Mouse (Mus musculus) lung, embryonic 14.5 days (tissue): ENCODE results near the gene Stk38. TPM values are rescaled to one million over a fixed set of nuclear protein-coding genes. Genes with fewer than 3 reads are reported as not detected.
"Not testable (repeated sequence)": the region's sequence is repeated elsewhere in the genome, so short reads cannot be mapped to it uniquely, and the experiment has no call there.

Source experiments
- ATAC-seq: fragments of 200-750 bp; cut with Nextera tagmentation; 2 replicates; pipeline ENCODE4 v1.8.0; 2017; ENCODE audit warnings: mild to moderate bottlenecking, moderate TSS enrichment, moderate library complexity; ENCODE audit not compliant: insufficient read depth
- DNase-seq: peaks from one replicate; pipeline ENCODE4 v3.0.0-alpha.2; 2015
- H3K27ac ChIP-seq: fragments of 300-500 bp; sonication (generic); 2 replicates; pipeline ENCODE4 v1.5.1; 2014; ENCODE audit warnings: low read depth, mild to moderate bottlenecking, moderate library complexity
- H3K27me3 ChIP-seq: fragments of 300-500 bp; sonication (generic); 2 replicates; pipeline ENCODE4 v1.6.1; 2014; ENCODE audit warnings: low read length, control low read depth; ENCODE audit not compliant: insufficient read depth
- H3K36me3 ChIP-seq: fragments of 300-500 bp; sonication (generic); 2 replicates; pipeline ENCODE4 v1.6.1; 2014; ENCODE audit warnings: control low read depth; ENCODE audit not compliant: insufficient read depth
- H3K4me1 ChIP-seq: fragments of 300-500 bp; sonication (generic); 2 replicates; pipeline ENCODE4 v1.6.1; 2014; ENCODE audit warnings: antibody characterized with exemption, control low read depth; ENCODE audit not compliant: insufficient read depth
- H3K4me2 ChIP-seq: fragments of 300-500 bp; sonication (generic); 2 replicates; pipeline ENCODE4 v1.6.1; 2014; ENCODE audit warnings: mild to moderate bottlenecking
- H3K4me3 ChIP-seq: fragments of 300-500 bp; sonication (generic); 2 replicates; pipeline ENCODE4 v1.5.1; 2014; ENCODE audit warnings: low read depth, low read length
- H3K9ac ChIP-seq: fragments of 300-500 bp; sonication (generic); 2 replicates; pipeline ENCODE4 v1.6.1; 2014
- H3K9me3 ChIP-seq: fragments of 300-500 bp; sonication (generic); 2 replicates; pipeline ENCODE4 v1.6.1; 2016; ENCODE audit warnings: low read depth, low read length, control low read depth
- CTCF ChIP-seq: IDR thresholded peaks from 2 replicates; pipeline ENCODE4 v1.5.1; 2016; ENCODE audit warnings: antibody characterized with exemption, low read depth
- WGBS: fragments of 180-500 bp; shearing (Covaris S2); extraction: QIAGEN DNeasy Blood & Tissue Kit; methylation state at CpG from one replicate; pipeline ENCODE4 v1.1.7; 2014; 5-methylcytosine and 5-hydroxymethylcytosine counted together
- polyA plus RNA-seq: library from polyadenylated mRNA; unstranded; fragments of >200 nt; fragmentation: Nextera tagmentation; extraction: Ambion mirVana; gene quantifications from 2 replicates; pipeline ENCODE4 v1.2.1, GENCODE M21; 2014

The Stk38 gene
- polyA plus RNA-seq, 1 experiment from 2014 or later = 104 TPM

DNA sequence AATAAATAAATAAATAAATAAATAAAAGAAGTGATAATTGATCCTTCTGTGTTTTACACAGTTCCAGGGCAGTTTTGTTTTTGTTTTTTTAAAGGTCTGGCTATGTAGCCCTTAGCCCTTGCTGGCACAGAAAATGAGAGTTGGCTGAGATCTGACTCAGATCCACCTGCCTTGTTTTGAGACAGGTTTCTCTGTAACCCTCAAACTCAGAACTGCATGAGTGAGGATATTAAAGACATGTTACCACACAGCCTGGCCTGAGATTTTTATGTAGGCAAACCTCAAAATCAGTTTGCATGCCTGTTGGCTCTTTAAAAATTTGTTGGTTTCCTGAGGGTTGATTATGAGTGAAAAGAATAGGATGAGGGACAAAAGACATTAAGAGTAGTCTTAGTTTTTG, 27.7 kb upstream of the Stk38 start:
- H3K27ac ChIP-seq = no peak overlapping the region
- no peaks in the 10 kb centered on the region for H3K9me3 ChIP-seq
- no peaks in the 10 kb centered on the region for H3K27me3 ChIP-seq
- TF ChIP-seq CTCF = no peak
- H3K9ac ChIP-seq = 0 out of 2 replicates have a peak overlapping the region, but pooled peaks have one; percentile 7
- ATAC-seq (no peak), DNase-seq (no peak)
- 0 out of 2 replicates have a peak, but pooled peaks cover 3% of the 10 kb centered on the region for H3K4me1 ChIP-seq
- peaks cover 59% of the 10 kb centered on the region for H3K36me3 ChIP-seq
- peak overlapping the region; percentile 76 for H3K4me3 ChIP-seq
- peak overlapping the region; percentile 95 for H3K4me2 ChIP-seq

DNA sequence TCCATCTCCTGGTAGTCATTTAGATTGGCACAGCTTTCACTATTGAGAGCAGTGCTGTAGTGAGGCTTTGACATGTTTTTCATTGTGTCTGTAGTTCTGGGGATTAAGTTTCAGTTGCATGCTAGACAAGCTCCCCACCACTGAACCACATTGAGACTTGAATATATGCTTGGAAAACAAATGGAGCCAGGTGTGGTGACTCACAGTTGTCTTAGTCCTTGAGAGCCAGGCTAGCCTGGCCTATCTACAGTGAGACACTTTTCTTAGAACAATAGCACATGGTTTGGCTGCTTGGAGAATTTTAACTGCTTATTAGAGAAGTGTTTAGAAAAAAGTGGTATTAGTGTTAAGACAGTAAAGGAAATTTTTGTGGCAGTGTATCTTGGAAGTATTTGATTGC, 26.5 kb upstream of the Stk38 start:
- peak overlapping the region; percentile 95 for H3K4me2 ChIP-seq
- no peak overlapping the region; the same call in 1 of the 2 replicates for H3K27ac ChIP-seq
- H3K27me3 ChIP-seq = no peaks in the 10 kb centered on the region
- ATAC-seq (no peak), DNase-seq (peak; percentile 42)
- peak overlapping the region; percentile 99 for H3K9ac ChIP-seq
- H3K4me1 ChIP-seq = 0 out of 2 replicates have a peak, but pooled peaks cover 3% of the 10 kb centered on the region
- H3K4me3 ChIP-seq = peak overlapping the region; percentile 76
- no peak for TF ChIP-seq CTCF
- peaks cover 47% of the 10 kb centered on the region for H3K36me3 ChIP-seq
- H3K9me3 ChIP-seq = no peaks in the 10 kb centered on the region

DNA sequence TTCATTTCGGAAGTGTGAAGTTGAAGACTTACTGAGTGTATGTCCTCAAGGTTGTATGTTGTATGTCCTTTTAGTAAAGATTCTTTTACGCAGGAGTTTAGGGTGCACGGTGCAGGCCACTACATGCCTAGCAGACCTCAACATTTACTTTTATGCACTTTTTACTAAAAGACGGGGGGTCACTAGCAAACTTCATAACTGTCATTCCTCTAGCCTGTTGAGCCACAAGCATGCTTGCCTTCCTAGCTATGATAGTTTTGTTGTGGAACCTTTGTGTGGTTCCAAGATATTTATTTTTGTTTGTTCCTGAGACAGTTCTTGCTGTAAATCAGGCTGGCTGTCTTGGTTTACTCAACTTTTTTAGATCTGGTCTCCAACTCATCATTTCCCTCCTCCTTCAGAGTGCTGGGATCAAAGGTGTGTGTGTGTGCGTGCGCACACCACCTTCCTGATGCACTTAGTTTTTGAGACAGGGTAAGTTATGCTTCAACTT, 25.8 kb upstream of the Stk38 start:
- no peaks in the 10 kb centered on the region for H3K9me3 ChIP-seq
- H3K27me3 ChIP-seq = no peaks in the 10 kb centered on the region
- H3K27ac ChIP-seq = peak overlapping the region; percentile 99
- peaks cover 40% of the 10 kb centered on the region for H3K36me3 ChIP-seq
- H3K4me1 ChIP-seq = 0 out of 2 replicates have a peak, but pooled peaks cover 3% of the 10 kb centered on the region
- H3K4me2 ChIP-seq = peak overlapping the region; percentile 95
- no peak for TF ChIP-seq CTCF
- H3K4me3 ChIP-seq = peak overlapping the region; percentile 76
- no peak for ATAC-seq
- WGBS = 0% methylated on average over 6 of the region's 6 CpGs
- peak overlapping the region; percentile 99 for H3K9ac ChIP-seq
- DNase-seq = peak; percentile 44

DNA sequence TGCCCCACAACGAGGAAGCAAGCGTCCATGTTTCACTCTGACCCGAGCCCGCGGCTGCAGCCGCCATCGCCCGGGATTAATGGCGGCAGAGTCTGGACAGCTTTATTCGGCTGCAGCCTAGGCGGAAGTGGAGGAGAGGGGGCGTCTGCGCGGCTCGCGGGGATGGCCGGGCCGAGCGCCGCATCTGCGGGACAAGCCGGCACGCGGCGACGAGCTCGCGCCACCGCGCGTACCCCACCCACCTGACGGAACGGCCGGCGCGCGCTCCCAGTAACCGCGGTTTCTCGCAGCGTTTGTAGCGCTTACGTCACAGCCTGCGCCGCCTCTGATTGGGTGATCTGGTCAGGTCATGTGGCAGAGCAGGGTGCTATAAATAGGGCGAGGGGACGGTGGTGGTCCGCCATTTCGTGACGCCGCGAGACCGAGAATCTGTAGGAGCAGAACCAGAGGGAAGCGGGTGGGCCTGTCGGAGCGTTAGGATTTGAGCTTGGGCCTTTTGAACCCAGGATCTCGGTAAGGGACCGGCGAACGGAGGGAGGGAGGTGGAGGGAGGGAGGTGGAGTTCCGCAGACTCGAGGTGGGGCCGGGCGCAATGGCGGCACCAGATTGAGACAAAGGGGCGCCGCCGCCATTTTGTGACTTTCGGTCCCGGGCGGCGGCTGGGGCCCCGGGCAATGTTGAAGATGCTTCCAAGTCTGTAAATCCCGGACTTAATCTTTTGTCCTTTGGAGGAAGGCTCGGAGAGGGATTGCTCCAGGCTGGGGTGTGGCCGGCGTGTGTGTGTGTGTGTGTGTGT, 24.7 kb upstream of the Stk38 start, which contains the start of gene Srsf3:
Srsf3 (plus strand) TSS at position 355 of the 796 bp plus-strand sequence.
- ATAC-seq (peak; percentile 95), DNase-seq (peak; percentile 100)
- WGBS = under 1% methylated on average over 77 of the region's 77 CpGs
- Histone ChIP-seq H3K4me1 (0 out of 2 replicates have a peak, but pooled peaks cover 3% of the 10 kb centered on the region), H3K27me3 (no peaks in the 10 kb centered on the region), H3K36me3 (peaks cover 29% of the 10 kb centered on the region), H3K4me2 (peak within 1 kb of the TSS; percentile 95), H3K9me3 (no peaks in the 10 kb centered on the region), H3K27ac (peak within 1 kb of the TSS; percentile 99), H3K9ac (peak within 1 kb of the TSS; percentile 99), H3K4me3 (peak within 1 kb of the TSS; percentile 76)
- TF ChIP-seq CTCF = no peak

DNA sequence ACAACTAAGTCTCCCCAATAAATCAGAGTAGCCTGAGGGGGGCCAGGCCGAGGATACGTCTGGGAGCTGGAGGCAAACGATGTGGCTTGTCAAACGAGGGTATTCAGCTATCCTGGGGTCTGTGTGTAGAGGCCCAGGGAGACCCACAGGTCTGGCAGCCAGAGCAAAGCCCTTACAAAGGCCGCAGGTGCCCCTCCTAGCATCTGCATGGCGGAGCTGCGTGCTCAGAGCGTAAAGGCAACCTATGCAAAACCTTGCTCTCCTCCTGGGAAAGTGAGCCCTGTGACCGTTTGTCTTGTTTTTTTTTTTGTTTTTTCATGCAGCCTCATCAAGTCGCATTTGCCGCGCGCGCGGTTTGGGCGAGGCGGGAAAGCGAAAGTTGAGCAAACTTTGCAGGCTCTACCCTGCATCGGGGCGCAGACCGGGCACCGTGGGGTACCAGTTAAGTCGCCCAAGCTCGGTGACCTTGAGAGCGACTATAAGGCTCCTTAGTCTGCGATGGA, 24.0 kb upstream of the Stk38 start:
- Histone ChIP-seq H3K36me3 (peaks cover 22% of the 10 kb centered on the region), H3K9ac (peak overlapping the region; percentile 96), H3K27me3 (no peaks in the 10 kb centered on the region), H3K27ac (peak overlapping the region; percentile 99), H3K9me3 (no peaks in the 10 kb centered on the region), H3K4me2 (peak overlapping the region; percentile 78), H3K4me1 (0 out of 2 replicates have a peak, but pooled peaks cover 4% of the 10 kb centered on the region), H3K4me3 (peak overlapping the region; percentile 76)
- no peak for TF ChIP-seq CTCF
- no peak for ATAC-seq
- under 1% methylated on average over 26 of the region's 26 CpGs for WGBS
- DNase-seq = peak; percentile 70

DNA sequence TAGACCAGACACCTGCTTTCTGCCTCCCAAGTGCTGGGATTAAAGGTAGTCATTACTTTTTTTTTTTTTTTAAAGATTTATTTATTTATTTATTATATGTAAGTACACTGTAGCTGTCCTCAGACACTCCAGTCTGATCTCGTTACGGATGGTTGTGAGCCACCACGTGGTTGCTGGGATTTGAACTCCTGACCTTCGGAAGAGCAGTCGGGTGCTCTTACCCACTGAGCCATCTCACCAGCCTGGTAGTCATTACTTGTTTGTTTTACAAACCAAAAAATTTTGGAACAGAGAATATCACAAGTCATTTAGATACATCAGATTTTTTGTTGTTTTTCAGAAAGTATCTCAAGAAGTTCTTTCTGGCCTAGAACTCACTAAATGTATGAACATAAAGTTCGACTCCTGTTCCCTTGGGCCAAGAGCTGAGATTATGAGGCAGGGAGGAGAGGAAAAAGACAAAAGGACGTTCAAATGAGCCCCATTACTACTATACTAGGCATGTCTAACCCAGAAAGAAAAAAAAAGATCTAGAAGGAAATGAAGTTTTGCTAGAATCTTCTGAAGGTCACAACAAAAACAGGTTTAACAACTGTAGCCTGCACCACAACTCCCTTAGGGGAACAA, 23.4 kb upstream of the Stk38 start:
- not testable (repeated sequence) for DNase-seq, H3K9me3 ChIP-seq, ATAC-seq, H3K27me3 ChIP-seq, H3K4me1 ChIP-seq
- 47% methylated on average over 7 of the region's 7 CpGs for WGBS
- Histone ChIP-seq H3K27ac (peak overlapping the region; percentile 99), H3K4me2 (peak overlapping the region; percentile 78), H3K36me3 (peaks cover 16% of the 10 kb centered on the region), H3K9ac (peak overlapping the region; percentile 96), H3K4me3 (peak overlapping the region; percentile 76)
